Mouse (Mus musculus) liver, adult 2 months (tissue): ENCODE results near the gene Lrrc1. TPM values are rescaled to one million over a fixed set of nuclear protein-coding genes. Genes with fewer than 3 reads are reported as not detected.

ENCODE experiments used
- DNase-seq: peaks from one replicate; pipeline ENCODE4 v3.0.0-alpha.2; 2011; ENCODE audit warnings: low read depth, low spot score; ENCODE audit errors: extremely low read depth
- H3K27ac ChIP-seq: fragments of 200-500 bp; replicated peaks from 2 replicates; pipeline ENCODE4 v1.5.1; 2012; ENCODE audit warnings: low read depth, mild to moderate bottlenecking, control low read depth, inconsistent platforms, low read length; ENCODE audit not compliant: insufficient read depth
- H3K27me3 ChIP-seq: fragments of 200-500 bp; 2 replicates; pipeline ENCODE4 v1.6.1; 2012; ENCODE audit warnings: mild to moderate bottlenecking, moderate library complexity, low read length, inconsistent platforms; ENCODE audit not compliant: control insufficient read depth, insufficient read depth
- H3K36me3 ChIP-seq: fragments of 200-500 bp; 2 replicates; pipeline ENCODE4 v1.6.1; 2012; ENCODE audit warnings: low read length, inconsistent platforms; ENCODE audit not compliant: control insufficient read depth, insufficient read depth
- H3K4me1 ChIP-seq: fragments of 200-500 bp; 2 replicates; pipeline ENCODE4 v1.6.1; 2011; ENCODE audit warnings: low read length; ENCODE audit not compliant: control insufficient read depth, insufficient read depth
- H3K4me3 ChIP-seq: fragments of 200-500 bp; 2 replicates; pipeline ENCODE4 v1.5.1; 2011; ENCODE audit warnings: low read depth, mild to moderate bottlenecking, control low read depth, low read length, moderate library complexity; ENCODE audit not compliant: insufficient read depth
- H3K79me2 ChIP-seq: fragments of 200-500 bp; 2 replicates; pipeline ENCODE4 v1.6.1; 2012; ENCODE audit warnings: inconsistent platforms, mild to moderate bottlenecking, low read length, moderate library complexity; ENCODE audit not compliant: control insufficient read depth, insufficient read depth
- H3K9ac ChIP-seq: fragments of 200-500 bp; 2 replicates; pipeline ENCODE4 v1.6.1; 2012; ENCODE audit warnings: low read depth, mild to moderate bottlenecking, control low read depth, inconsistent platforms, low read length
- CTCF ChIP-seq: fragments of 200-500 bp; IDR thresholded peaks from 2 replicates; pipeline ENCODE4 v1.5.1; 2011; ENCODE audit warnings: low read depth, low read length, control low read depth
- POLR2A ChIP-seq: fragments of 200-500 bp; IDR thresholded peaks from 2 replicates; pipeline ENCODE4 v1.6.1; 2011; ENCODE audit warnings: low read length, control low read depth; ENCODE audit not compliant: insufficient read depth; ENCODE audit errors: extremely low read depth
- WGBS: fragments of 180-500 bp; shearing (Covaris S2); methylation state at CpG from one replicate; pipeline ENCODE4 v1.1.7; 2018; 5-methylcytosine and 5-hydroxymethylcytosine counted together
- polyA plus RNA-seq: library from polyadenylated mRNA; depleted of rRNA; stranded (reverse); fragments of >200 nt; gene quantifications from 2 replicates; pipeline ENCODE4 v1.2.3, GENCODE M21; 2012
- total RNA-seq: library from RNA; depleted of rRNA; stranded (reverse); fragments of >200 nt; gene quantifications from 2 replicates; pipeline ENCODE4 v1.2.3, GENCODE M21; 2014

The Lrrc1 gene
- total and polyA plus RNA-seq, 2 experiments, result 0.40 to 1.4 TPM

GRCm38 (mm10) chr9:77455439-77456168, 89.1 kb downstream of the Lrrc1 start:
- no peak for TF ChIP-seq POLR2A
- H3K9ac ChIP-seq, result no peak overlapping the region
- H3K4me1 ChIP-seq, result no peaks in the 10 kb centered on the region
- no peak overlapping the region for H3K4me3 ChIP-seq
- H3K27me3 ChIP-seq, result no peaks in the 10 kb centered on the region
- H3K27ac ChIP-seq, result no peak overlapping the region
- H3K36me3 ChIP-seq, result no peaks in the 10 kb centered on the region
- no peak for DNase-seq
- no peaks in the 10 kb centered on the region for H3K79me2 ChIP-seq
- WGBS, result 96% methylated on average over 19 of the region's 19 CpGs

- Histone ChIP-seq H3K27me3 (no peaks in the 10 kb centered on the region), H3K36me3 (no peaks in the 10 kb centered on the region), H3K79me2 (no peaks in the 10 kb centered on the region), H3K4me3 (no peak overlapping the region), H3K27ac (no peak overlapping the region), H3K4me1 (no peaks in the 10 kb centered on the region), H3K9ac (no peak overlapping the region)
- 92% methylated on average over 12 of the region's 12 CpGs for WGBS
- no peak for DNase-seq
- no peak for TF ChIP-seq CTCF
- TF ChIP-seq POLR2A, result no peak
Measured at GRCm38 (mm10) chr9:77452046-77452807, 92.4 kb downstream of the Lrrc1 start.

- no peaks in the 10 kb centered on the region for H3K79me2 ChIP-seq
- no peak overlapping the region for H3K27ac ChIP-seq
- TF ChIP-seq POLR2A (no peak), CTCF (no peak)
- no peaks in the 10 kb centered on the region for H3K4me1 ChIP-seq
- 90% methylated on average over 2 of the region's 2 CpGs for WGBS
- H3K27me3 ChIP-seq, result no peaks in the 10 kb centered on the region
- H3K9ac ChIP-seq, result no peak overlapping the region
- no peak for DNase-seq
- H3K4me3 ChIP-seq, result no peak overlapping the region
- H3K36me3 ChIP-seq, result no peaks in the 10 kb centered on the region
Measured at GRCm38 (mm10) chr9:77450447-77450846, 94.2 kb downstream of the Lrrc1 start.

- H3K27me3 ChIP-seq, result no peaks in the 10 kb centered on the region
- no peak overlapping the region for H3K9ac ChIP-seq
- 96% methylated on average over 4 of the region's 4 CpGs for WGBS
- no peak for TF ChIP-seq CTCF
- no peak for TF ChIP-seq POLR2A
- H3K27ac ChIP-seq, result no peak overlapping the region
- H3K36me3 ChIP-seq, result no peaks in the 10 kb centered on the region
- no peak for DNase-seq
- H3K4me3 ChIP-seq, result no peak overlapping the region
- no peaks in the 10 kb centered on the region for H3K4me1 ChIP-seq
- H3K79me2 ChIP-seq, result no peaks in the 10 kb centered on the region
Measured at GRCm38 (mm10) chr9:77444876-77445275, 99.8 kb downstream of the Lrrc1 start.

- 76% methylated on average over 6 of the region's 6 CpGs for WGBS
- TF ChIP-seq CTCF (no peak), POLR2A (no peak)
- H3K27me3 ChIP-seq, result no peaks in the 10 kb centered on the region
- no peak overlapping the region for H3K9ac ChIP-seq
- DNase-seq, result no peak
- H3K4me1 ChIP-seq, result no peaks in the 10 kb centered on the region
- H3K36me3 ChIP-seq, result no peaks in the 10 kb centered on the region
- H3K4me3 ChIP-seq, result no peak overlapping the region
- no peaks in the 10 kb centered on the region for H3K79me2 ChIP-seq
- H3K27ac ChIP-seq, result no peak overlapping the region
Measured at GRCm38 (mm10) chr9:77439371-77439770, 105.3 kb downstream of the Lrrc1 start.

GRCm38 (mm10) chr9:77438836-77439271, 105.8 kb downstream of the Lrrc1 start:
- DNase-seq, result no peak
- Histone ChIP-seq H3K27ac (no peak overlapping the region), H3K9ac (no peak overlapping the region), H3K36me3 (no peaks in the 10 kb centered on the region), H3K4me3 (no peak overlapping the region), H3K79me2 (no peaks in the 10 kb centered on the region), H3K27me3 (no peaks in the 10 kb centered on the region), H3K4me1 (no peaks in the 10 kb centered on the region)
- 65% methylated on average over 11 of the region's 11 CpGs for WGBS
- TF ChIP-seq CTCF (no peak), POLR2A (no peak)
